Mouse (Mus musculus) hindlimb bud, embryonic 11.5 days (tissue): ENCODE measurements around the gene Tst.

Experiments
- DNase-seq: peaks from one replicate; pipeline ENCODE4 v3.0.0-alpha.2; 2012; ENCODE audit warnings: low read depth, low spot score; ENCODE audit errors: extremely low spot score

Tst gene

GRCm38 (mm10) chr15:78395478-78395962 lies 10.2 kb downstream of the Tst start, which contains the start of gene Tex33:
Gene Tex33 (minus strand): TSS chr15:78395912.
- DNase-seq = no peak

GRCm38 (mm10) chr15:78390855-78391254 lies 14.9 kb downstream of the Tst start:
- no peak for DNase-seq

- DNase-seq = no peak
Observed at GRCm38 (mm10) chr15:78385564-78385963, 20.1 kb downstream of the Tst start.

- no peak for DNase-seq
Observed at GRCm38 (mm10) chr15:78384220-78385116, 21.2 kb downstream of the Tst start.

GRCm38 (mm10) chr15:78383450-78384219 lies 22.1 kb downstream of the Tst start:
- no peak for DNase-seq

GRCm38 (mm10) chr15:78382115-78382514 lies 23.6 kb downstream of the Tst start:
- no peak for DNase-seq

- DNase-seq = no peak
Observed at GRCm38 (mm10) chr15:78380741-78381140, 25.0 kb downstream of the Tst start.

- DNase-seq = no peak
Observed at GRCm38 (mm10) chr15:78380208-78380607, 25.5 kb downstream of the Tst start.

GRCm38 (mm10) chr15:78378556-78378955 lies 27.2 kb downstream of the Tst start:
- no peak for DNase-seq

GRCm38 (mm10) chr15:78377859-78378258 lies 27.8 kb downstream of the Tst start:
- no peak for DNase-seq

- DNase-seq = no peak
Observed at GRCm38 (mm10) chr15:78374204-78374603, 31.5 kb downstream of the Tst start.

- DNase-seq = no peak
Observed at GRCm38 (mm10) chr15:78372796-78373195, 32.9 kb downstream of the Tst start.

GRCm38 (mm10) chr15:78369641-78370040 lies 36.1 kb downstream of the Tst start:
- no peak for DNase-seq

- peak; percentile 6 for DNase-seq
Observed at GRCm38 (mm10) chr15:78368926-78369346, 36.8 kb downstream of the Tst start.

- no peak for DNase-seq
Observed at GRCm38 (mm10) chr15:78367811-78368210, 37.9 kb downstream of the Tst start.

- DNase-seq = no peak
Observed at GRCm38 (mm10) chr15:78366875-78367274, 38.8 kb downstream of the Tst start.

GRCm38 (mm10) chr15:78365916-78366315 lies 39.8 kb downstream of the Tst start:
- no peak for DNase-seq

- DNase-seq = no peak
Observed at GRCm38 (mm10) chr15:78355548-78355947, 50.2 kb downstream of the Tst start.

- no peak for DNase-seq
Observed at GRCm38 (mm10) chr15:78354958-78355357, 50.7 kb downstream of the Tst start.

GRCm38 (mm10) chr15:78351586-78352165 lies 54.0 kb downstream of the Tst start:
- DNase-seq = no peak
